15 mouse cellular contexts compared by ENCODE assay signal in the genomic region with DNA sequence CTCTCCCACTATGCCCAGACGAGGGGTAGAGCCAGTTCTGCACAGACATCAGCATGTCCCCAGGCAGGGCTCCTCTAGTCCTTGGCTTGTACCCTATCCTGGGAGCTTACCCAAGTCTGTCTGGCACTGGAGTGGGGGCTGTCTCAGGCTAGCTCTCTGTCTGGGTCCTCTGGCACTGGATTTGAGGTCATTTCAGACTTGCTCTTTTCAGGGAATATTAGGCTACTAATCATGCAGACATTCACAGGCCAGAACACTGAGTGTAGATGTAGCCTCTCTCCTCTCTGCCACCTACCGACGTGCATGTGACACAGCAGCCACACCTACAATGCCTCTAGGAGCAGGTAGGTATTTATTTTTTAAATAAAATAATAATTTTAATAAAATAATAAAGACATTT. TPM values are rescaled to one million over a fixed set of nuclear protein-coding genes. Genes with fewer than 3 reads are reported as not detected.
A peak's percentile ranks its signal among the peaks of the same experiment; 100 is the strongest.
DNase-seq lines count a peak whose midpoint lies in the region; ATAC-seq lines count a peak whose summit lies in the region.
"Had no signal": no experiment of that assay in that cellular context is flagged by ENCODE, and none has a peak within 500 bp of the region (broad histone marks: within the 10 kb centered on the region; RNA-seq: fewer than 3 reads in every experiment).

No protein-coding gene starts in this region.

- H3K36me3 ChIP-seq in forebrain, embryonic 11.5 days (ENCODE audit: control insufficient read depth, insufficient read depth, low read length) = no peaks in the 10 kb centered on the region
- no peaks in the 10 kb centered on the region for H3K36me3 ChIP-seq in forebrain, embryonic 13.5 days (ENCODE audit: poor library complexity, severe bottlenecking)
- H3K36me3 ChIP-seq in kidney, embryonic 15.5 days = no peaks in the 10 kb centered on the region
- H3K36me3 ChIP-seq: heart, embryonic 13.5 days; hindbrain, embryonic 12.5 days; midbrain, embryonic 12.5 days had no signal

- DNase-seq in forebrain, embryonic 11.5 days (ENCODE audit: low spot score) = peak; percentile 44
- peak; percentile 5 for DNase-seq in kidney, postnatal 14 days
- peak; percentile 13 for DNase-seq in 416B (ENCODE audit: low read depth)
- DNase-seq in Muller cell, postnatal 12 days (ENCODE audit: inconsistent ontology term) = peak; percentile 24
- DNase-seq in urinary bladder, postnatal 25 days (ENCODE audit: low spot score) = no peak
- DNase-seq: cerebellum, postnatal 25 days; kidney, postnatal 4 days; right cerebral cortex, postnatal 14 days; thymus, postnatal 14 days had no signal

- ATAC-seq in forebrain, embryonic 11.5 days (replicated peaks; ENCODE audit: low FRiP score) = no peak
- ATAC-seq in forebrain, embryonic 13.5 days = no peak
- ATAC-seq in kidney, embryonic 15.5 days (replicated peaks; ENCODE audit: low FRiP score) = no peak
- ATAC-seq: CD4-positive, CD25-positive, alpha-beta regulatory T cell, adult 4 months had no signal

- H3K27ac ChIP-seq in forebrain, embryonic 11.5 days (ENCODE audit: low read depth, low read length) = no peak overlapping the region
- H3K27ac ChIP-seq in forebrain, embryonic 13.5 days = no peak overlapping the region
- H3K27ac ChIP-seq in kidney, embryonic 15.5 days = no peak overlapping the region
- H3K27ac ChIP-seq: heart, embryonic 13.5 days; hindbrain, embryonic 12.5 days; midbrain, embryonic 12.5 days had no signal

- H3K4me3 ChIP-seq in forebrain, embryonic 11.5 days (ENCODE audit: low read depth, low read length) = no peak overlapping the region
- no peak overlapping the region for H3K4me3 ChIP-seq in forebrain, embryonic 13.5 days
- no peak overlapping the region for H3K4me3 ChIP-seq in kidney, embryonic 15.5 days (replicated peaks)
- H3K4me3 ChIP-seq: heart, embryonic 13.5 days; hindbrain, embryonic 12.5 days; midbrain, embryonic 12.5 days had no signal

- no peak overlapping the region for H3K9ac ChIP-seq in forebrain, embryonic 11.5 days (ENCODE audit: low read length)
- H3K9ac ChIP-seq in forebrain, embryonic 13.5 days = no peak overlapping the region
- H3K9ac ChIP-seq in kidney, embryonic 15.5 days = no peak overlapping the region
- H3K9ac ChIP-seq: heart, embryonic 13.5 days; hindbrain, embryonic 12.5 days; midbrain, embryonic 12.5 days had no signal

- no peaks in the 10 kb centered on the region for H3K27me3 ChIP-seq in forebrain, embryonic 11.5 days (ENCODE audit: control insufficient read depth, insufficient read depth, low read length)
- no peaks in the 10 kb centered on the region for H3K27me3 ChIP-seq in forebrain, embryonic 13.5 days
- H3K27me3 ChIP-seq in kidney, embryonic 15.5 days = no peaks in the 10 kb centered on the region
- H3K27me3 ChIP-seq: heart, embryonic 13.5 days; hindbrain, embryonic 12.5 days; midbrain, embryonic 12.5 days had no signal

- H3K9me3 ChIP-seq in forebrain, embryonic 11.5 days (ENCODE audit: control insufficient read depth, low read length) = no peaks in the 10 kb centered on the region
- H3K9me3 ChIP-seq in forebrain, embryonic 13.5 days (replicated peaks) = 0 out of 2 replicates have a peak, but pooled peaks cover 4% of the 10 kb centered on the region
- H3K9me3 ChIP-seq in kidney, embryonic 15.5 days (replicated peaks) = no peaks in the 10 kb centered on the region
- H3K9me3 ChIP-seq: hindbrain, embryonic 12.5 days; midbrain, embryonic 12.5 days had no signal

- no peaks in the 10 kb centered on the region for H3K4me1 ChIP-seq in forebrain, embryonic 11.5 days (replicated peaks; ENCODE audit: control insufficient read depth, insufficient read depth, low read length)
- H3K4me1 ChIP-seq in forebrain, embryonic 13.5 days = 0 out of 2 replicates have a peak, but pooled peaks cover 4% of the 10 kb centered on the region
- H3K4me1 ChIP-seq in kidney, embryonic 15.5 days = peaks cover 4% of the 10 kb centered on the region; the same call in 1 of the 2 replicates
- H3K4me1 ChIP-seq: hindbrain, embryonic 12.5 days; midbrain, embryonic 12.5 days had no signal

- 55% methylated on average over 3 of the region's 3 CpGs for WGBS in forebrain, embryonic 11.5 days
- WGBS in forebrain, embryonic 13.5 days = 56% methylated on average over 3 of the region's 3 CpGs
- WGBS in kidney, embryonic 15.5 days = 68% methylated on average over 3 of the region's 3 CpGs

- H3K4me2 ChIP-seq in forebrain, embryonic 11.5 days (ENCODE audit: low read depth, low read length, severe bottlenecking) = no peak overlapping the region
- no peak overlapping the region for H3K4me2 ChIP-seq in forebrain, embryonic 13.5 days
- no peak overlapping the region for H3K4me2 ChIP-seq in kidney, embryonic 15.5 days
- H3K4me2 ChIP-seq: heart, embryonic 13.5 days; hindbrain, embryonic 12.5 days; midbrain, embryonic 12.5 days had no signal

RNA-seq across cellular contexts. Expression of a gene that starts 53.3 kb away (rescaled TPM):
- 74.4 and 80.7 TPM in 2 replicates for polyA plus RNA-seq in forebrain, embryonic 11.5 days (2014; fragmentation: Nextera tagmentation; extraction: Ambion mirVana)
- polyA plus RNA-seq in forebrain, embryonic 13.5 days (2015; fragmentation: Nextera tagmentation; extraction: Ambion mirVana) = 62.1 and 66.0 TPM in 2 replicates
- polyA plus RNA-seq in kidney, embryonic 15.5 days (2015; fragmentation: Nextera tagmentation; extraction: Ambion mirVana) = 35.3 and 36.3 TPM in 2 replicates
